Mouse (Mus musculus): ENCODE measurements around the gene Itpr2.

- no peak for TF ChIP-seq GATA1 (IDR thresholded peaks at IDR 0.05; ENCODE audit: borderline replicate concordance, low read length)
- TF ChIP-seq FLI1 (IDR thresholded peaks at IDR 0.05; ENCODE audit: low read length) = no peak
These were observed 162.2 kb downstream of the Itpr2 start for GRCm38 (mm10) chr6:146339779-146340178.

All from megakaryocyte, embryonic 14.5 days (primary cell).